Mouse (Mus musculus) heart, adult 2 months (tissue): Measurements from ENCODE around the gene Myo6.

Source experiments
- CTCF ChIP-seq: fragments of 200-600 bp; IDR thresholded peaks from 2 replicates; pipeline ENCODE4 v1.8.1; 2022; ENCODE audit warnings: antibody characterized with exemption, mild to moderate bottlenecking, moderate library complexity
- EP300 ChIP-seq: fragments of 200-500 bp; IDR thresholded peaks from 2 replicates; pipeline ENCODE4 v1.6.1; 2011; ENCODE audit warnings: low read depth, low read length, control low read depth; ENCODE audit not compliant: insufficient read depth
- POLR2A ChIP-seq: fragments of 200-500 bp; IDR thresholded peaks from 2 replicates; pipeline ENCODE4 v1.6.1; 2011; ENCODE audit warnings: mild to moderate bottlenecking, low read depth, low read length, control low read depth; ENCODE audit not compliant: insufficient read depth

GRCm38 (mm10) chr9:80169551-80169950 lies 4.7 kb downstream of the Myo6 start:
- TF ChIP-seq POLR2A, result no peak
- no peak for TF ChIP-seq CTCF
- TF ChIP-seq EP300, result no peak
